Mouse (Mus musculus): Measurements from ENCODE around the gene Dhx16.
"Not testable (repeated sequence)": the region's sequence is repeated elsewhere in the genome, so short reads cannot be mapped to it uniquely, and the experiment has no call there.

Dhx16 gene

GRCm38 (mm10) chr17:35920384-35920783 is 40.8 kb downstream of the Dhx16 start:
- no peak for DNase-seq (ENCODE audit: low spot score)

- peak; percentile 71 for DNase-seq (ENCODE audit: low spot score)
Observed at GRCm38 (mm10) chr17:35920862-35921562, 41.4 kb downstream of the Dhx16 start.

GRCm38 (mm10) chr17:35921710-35922109 is 42.1 kb downstream of the Dhx16 start:
- no peak for DNase-seq (ENCODE audit: low spot score)

GRCm38 (mm10) chr17:35922566-35922965 is 42.9 kb downstream of the Dhx16 start:
- no peak for DNase-seq (ENCODE audit: low spot score)

GRCm38 (mm10) chr17:35923281-35923680 is 43.7 kb downstream of the Dhx16 start:
- no peak for DNase-seq (ENCODE audit: low spot score)

- DNase-seq (ENCODE audit: low spot score): no peak
Observed at GRCm38 (mm10) chr17:35927471-35927870, 47.9 kb downstream of the Dhx16 start.

GRCm38 (mm10) chr17:35929534-35929933 is 49.9 kb downstream of the Dhx16 start:
- no peak for DNase-seq (ENCODE audit: low spot score)

- no peak for DNase-seq (ENCODE audit: low spot score)
Observed at GRCm38 (mm10) chr17:35930627-35931026, 51.0 kb downstream of the Dhx16 start.

GRCm38 (mm10) chr17:35932608-35933007 is 53.0 kb downstream of the Dhx16 start:
- DNase-seq (ENCODE audit: low spot score): no peak

GRCm38 (mm10) chr17:35935763-35936162 is 56.1 kb downstream of the Dhx16 start:
- not testable (repeated sequence) for DNase-seq (ENCODE audit: low spot score)

GRCm38 (mm10) chr17:35937700-35938348 is 58.2 kb downstream of the Dhx16 start:
- DNase-seq (ENCODE audit: low spot score): peak; percentile 79

GRCm38 (mm10) chr17:35939108-35939507 is 59.5 kb downstream of the Dhx16 start:
- no peak for DNase-seq (ENCODE audit: low spot score)

GRCm38 (mm10) chr17:35939941-35940340 is 60.3 kb downstream of the Dhx16 start:
- no peak for DNase-seq (ENCODE audit: low spot score)
